Mouse (Mus musculus) cerebellum, adult 11-12 months (tissue): Measurements from ENCODE around the gene Afmid.
"Not testable (repeated sequence)": the region's sequence is repeated elsewhere in the genome, so short reads cannot be mapped to it uniquely, and the experiment has no call there.

Experiments used
- DNase-seq: peaks from one replicate; pipeline ENCODE4 v3.0.0; 2022

Gene Afmid

DNA sequence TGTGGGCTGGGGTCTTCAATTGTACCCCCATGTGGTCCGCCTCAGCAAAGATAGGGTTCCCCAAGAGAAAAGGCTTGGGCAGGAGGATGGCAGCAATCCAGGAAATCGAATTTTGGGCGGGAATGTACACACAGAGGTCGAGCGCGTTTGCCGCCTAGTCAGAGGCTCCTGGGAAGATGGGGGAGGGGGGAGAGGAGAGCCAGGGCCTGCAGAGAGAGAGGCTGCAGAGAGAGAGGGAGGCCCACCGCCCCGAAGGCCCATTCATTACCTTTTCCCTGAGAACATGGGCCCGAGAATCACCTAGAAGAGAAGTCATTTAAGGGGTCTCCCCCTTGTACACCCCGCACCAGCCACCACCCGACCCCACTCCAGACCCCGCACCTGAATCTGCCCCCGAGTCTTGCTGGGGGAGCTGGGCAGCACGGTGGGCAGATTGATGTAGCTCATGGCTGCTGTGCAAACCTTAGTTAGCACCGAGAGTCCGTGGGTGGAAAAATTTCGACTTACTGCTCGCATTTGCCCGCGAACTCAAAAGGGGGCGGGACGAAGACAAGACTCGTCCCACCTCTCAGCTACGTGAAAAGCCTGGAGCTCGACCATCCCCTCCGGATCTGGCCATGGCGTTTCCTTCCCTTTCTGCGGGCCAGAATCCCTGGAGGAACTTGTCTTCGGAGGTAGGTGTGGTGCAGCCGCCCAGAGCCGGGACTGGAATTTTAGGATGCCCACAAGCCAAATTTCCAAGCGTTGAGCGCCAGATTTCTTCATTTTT is at the start of gene Afmid, which contains the start of gene Tk1:
TSS of gene Afmid (plus strand) at position 592 of the 769 bp plus-strand sequence.
TSS of gene Tk1 (minus strand) at position 760 of the 769 bp plus-strand sequence.
- DNase-seq: no peak

- DNase-seq: no peak
These were observed 49.5 kb upstream of the Afmid start for GRCm38 (mm10) chr11:117776085-117776792.

DNA sequence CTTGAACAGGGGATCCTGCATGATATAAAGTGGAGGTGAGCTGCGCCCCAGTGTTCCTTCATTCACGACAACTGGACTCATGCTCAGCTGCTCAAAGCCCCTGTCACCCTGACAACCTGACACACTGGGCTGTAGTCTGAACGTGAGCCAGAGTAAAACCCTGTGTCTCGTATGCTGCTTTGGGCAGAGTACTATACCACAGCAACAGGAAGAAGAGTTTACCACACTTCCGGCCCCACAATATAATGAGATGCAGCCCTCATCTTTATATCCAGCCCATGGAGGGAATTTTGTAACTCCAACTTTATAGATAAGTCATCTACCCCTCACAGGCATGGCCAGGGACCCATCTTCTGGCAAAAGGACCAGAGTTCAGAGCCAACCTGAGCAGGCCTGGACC is 48.6 kb upstream of the Afmid start:
- DNase-seq: no peak

DNA sequence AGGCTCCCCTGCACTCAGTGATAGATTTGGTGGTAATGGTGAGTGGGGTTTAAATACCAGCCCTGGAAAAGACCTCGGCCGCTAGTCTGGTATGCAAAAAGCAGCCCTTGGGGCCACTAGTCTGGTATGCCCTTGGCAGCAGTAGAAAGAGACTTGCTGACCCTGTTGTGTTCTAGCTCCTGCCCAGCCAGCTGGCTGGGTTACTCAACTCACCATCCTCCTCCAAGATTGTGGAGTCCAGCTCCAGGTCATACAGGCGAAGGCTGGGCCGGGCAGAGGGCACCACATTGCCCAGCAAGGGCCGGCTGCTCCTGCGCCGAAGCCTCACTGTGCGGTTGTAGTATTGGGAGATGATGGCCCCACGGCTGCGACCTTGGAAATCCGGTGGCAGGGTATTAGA is 47.7 kb upstream of the Afmid start:
- no peak for DNase-seq

DNA sequence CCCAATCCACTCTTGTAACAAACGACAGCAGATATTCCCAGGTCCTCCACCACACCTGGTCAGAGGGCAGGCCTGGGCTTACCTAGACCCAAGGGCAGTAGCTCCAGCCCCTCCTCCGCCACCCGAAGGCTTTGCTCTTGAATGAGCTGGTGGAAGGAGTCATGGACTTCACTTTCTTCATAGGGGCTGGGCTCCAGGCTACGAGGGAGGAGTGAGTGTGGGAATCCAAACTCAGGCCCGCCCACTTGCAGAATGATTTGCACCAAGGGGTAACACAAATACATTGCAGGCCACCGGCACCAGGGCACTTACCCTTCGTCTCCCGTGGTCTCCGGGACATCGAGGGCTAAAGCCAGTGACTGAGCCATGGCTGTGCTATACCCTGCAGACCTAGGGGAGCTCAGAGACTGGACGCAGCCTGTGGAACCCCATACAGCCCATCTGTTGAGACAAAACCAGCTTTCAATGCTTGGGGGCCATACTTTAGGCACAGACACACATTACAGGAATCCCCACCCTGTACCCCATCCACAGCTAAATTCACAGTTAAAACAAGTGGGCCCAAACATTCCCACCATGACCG is 46.8 kb upstream of the Afmid start:
- no peak for DNase-seq

- DNase-seq: no peak
These were observed 46.1 kb upstream of the Afmid start for GRCm38 (mm10) chr11:117779434-117780198.

DNA sequence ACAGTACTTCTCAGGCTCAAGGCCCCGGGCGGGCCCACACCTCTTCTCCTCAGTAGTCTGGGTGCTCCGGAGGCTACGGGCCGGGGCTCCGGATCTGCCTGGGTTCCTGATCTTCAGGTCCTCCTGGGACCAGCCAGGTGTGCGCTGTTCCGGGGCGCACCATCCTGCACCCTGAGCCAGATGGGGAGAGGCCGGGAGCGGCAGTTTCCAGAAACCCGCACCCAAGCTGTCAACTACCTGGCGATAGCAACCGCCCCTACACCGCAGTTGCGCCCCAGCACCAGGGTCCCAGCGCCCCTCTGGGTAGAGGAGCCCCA is 45.6 kb upstream of the Afmid start:
- DNase-seq: no peak

DNA sequence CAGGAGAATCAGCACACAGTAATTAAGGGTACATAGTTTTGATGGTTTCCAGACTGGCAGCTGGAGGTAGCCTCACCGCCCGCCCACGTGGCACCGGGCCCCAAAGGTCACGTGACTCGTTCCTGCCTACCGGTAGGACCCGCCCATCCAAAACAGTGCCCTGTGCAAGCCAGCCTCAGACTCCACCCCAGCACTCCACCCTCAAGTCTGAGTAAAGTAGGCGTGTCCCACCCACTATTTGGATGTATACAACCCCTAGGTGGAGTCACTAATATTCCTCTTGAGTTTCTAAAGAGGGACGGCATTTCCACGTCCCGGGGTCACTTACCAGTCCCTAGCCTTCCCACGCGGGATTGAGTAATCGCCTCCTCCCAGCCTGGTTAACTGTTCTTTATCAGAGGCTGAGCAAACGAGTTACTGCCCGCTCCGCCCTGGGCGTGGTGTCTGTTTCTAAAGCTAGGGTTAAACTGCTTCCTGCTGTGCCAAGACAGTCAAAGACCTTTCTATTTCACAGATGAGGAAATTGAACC is 45.1 kb upstream of the Afmid start:
- DNase-seq: no peak

DNA sequence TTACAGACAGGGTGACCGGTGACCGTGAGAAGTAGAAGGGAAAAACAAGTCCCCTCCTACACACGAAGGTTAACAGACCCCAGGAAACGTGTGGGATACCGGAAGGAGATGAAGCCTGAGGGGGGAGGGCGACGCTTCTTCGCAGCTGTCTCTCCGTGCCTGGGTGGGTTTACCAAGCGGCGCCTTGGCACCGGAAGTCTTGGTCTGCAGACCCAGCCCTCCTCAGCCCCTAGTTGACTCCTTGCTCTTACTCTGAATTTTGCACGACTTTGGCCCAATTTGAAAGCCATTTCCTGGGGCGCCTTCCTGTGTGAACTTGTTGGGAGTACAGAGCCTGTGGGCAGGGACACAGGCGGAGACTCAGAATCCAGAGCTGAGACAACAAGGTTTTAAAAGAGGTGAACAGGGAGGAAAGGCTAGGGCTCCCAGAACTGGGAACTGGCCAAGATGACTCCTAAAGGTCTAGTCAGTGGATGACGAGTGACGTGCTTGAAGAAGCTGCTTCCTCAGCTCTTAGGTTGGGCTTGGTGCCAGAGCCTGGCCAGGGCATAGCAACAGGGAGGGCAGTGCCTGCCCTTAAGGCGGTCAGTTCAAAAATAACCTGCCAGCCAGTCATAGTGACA is 44.4 kb upstream of the Afmid start:
- no peak for DNase-seq

GRCm38 (mm10) chr11:117781993-117782704 is 43.6 kb upstream of the Afmid start, which contains the start of the genes Tmc8 and Tmc6:
Gene Tmc8 (plus strand): TSS chr11:117782076.
Gene Tmc6 (minus strand): TSS chr11:117782198.
- no peak for DNase-seq

DNA sequence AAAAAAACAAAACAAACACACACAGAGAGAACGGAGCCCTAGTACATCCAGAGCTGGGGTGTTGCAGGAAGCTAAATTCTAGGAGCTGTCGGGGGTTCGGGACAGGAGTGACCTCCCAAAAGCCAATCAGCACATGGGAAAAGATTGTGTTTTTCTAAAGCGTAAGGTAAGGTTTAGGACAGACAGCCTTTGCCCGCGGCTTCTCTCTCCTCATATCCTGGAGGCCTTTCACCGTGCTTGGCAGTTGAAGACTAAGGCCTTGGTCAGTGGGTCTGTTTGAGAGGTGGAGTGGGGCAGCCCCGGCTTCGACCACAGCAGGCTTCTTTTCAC is 43.1 kb upstream of the Afmid start:
- no peak for DNase-seq

DNA sequence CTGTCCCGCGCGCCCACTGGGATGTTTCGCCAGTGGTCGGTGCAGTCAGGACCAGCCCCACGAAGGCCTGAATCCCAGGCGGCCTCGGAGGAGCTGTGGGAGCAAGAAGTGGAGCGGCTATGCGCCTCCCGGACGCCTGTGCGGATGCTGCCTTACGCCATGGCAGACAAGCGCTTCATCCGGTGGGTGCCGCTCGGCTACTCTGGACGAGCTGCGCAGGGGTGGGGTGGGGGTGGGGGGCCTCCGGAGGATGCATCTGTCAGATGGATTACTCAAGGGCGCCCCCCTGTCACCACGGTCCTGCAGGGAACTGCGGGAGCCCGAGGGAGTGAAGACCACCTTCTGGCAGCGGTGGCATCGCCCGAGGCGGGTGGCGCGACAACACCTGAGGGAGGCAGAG is 42.6 kb upstream of the Afmid start:
- no peak for DNase-seq

DNA sequence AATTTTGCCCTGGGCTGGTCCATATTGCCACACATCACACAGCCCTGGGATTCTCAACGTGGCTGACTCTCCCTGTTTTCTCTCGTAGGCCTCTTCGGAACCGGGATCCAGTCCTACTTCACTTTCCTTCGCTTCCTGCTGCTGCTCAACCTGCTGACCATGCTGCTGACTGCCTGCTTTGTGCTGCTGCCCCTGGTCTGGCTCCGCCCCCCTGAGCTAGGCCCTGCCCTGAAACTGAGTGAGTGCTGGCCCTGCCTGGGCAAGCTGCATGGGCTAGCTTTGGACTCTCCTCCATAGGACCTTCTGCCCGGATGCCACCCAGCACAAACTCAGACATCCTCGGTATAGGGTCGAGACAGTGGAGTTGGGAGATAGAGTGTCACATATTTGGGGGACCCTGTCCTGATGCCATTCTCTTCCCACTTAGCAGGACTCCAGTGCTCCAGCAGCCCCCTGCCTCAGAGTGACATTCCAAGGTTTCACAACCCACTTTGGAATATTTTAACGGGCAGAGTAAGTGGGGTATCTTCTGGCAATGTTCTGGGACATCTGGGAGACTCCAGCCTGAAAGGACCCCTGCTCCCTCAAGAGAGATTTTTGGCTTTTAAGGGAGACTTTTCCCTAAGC is 41.9 kb upstream of the Afmid start:
- no peak for DNase-seq

DNA sequence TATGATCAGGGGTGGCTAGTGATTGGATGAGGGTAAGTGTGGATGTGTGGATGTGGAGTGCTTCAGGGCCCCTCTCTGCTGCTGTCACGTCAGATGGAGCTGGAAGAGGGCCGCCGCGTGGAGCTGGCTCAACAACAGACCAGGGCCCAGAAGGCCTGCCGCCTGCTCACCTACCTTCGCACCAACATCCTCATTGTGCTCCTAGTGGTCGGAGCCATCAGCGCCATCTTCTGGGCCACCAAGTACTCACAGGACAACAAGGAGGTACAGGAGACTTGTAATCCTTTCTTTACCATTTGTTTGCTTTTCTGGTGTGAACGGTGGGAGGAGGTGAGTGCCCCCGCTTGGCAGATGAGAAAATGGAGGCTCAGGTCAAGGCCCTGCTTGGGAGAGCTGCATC is 39.4 kb upstream of the Afmid start:
- peak; percentile 67 for DNase-seq

DNA sequence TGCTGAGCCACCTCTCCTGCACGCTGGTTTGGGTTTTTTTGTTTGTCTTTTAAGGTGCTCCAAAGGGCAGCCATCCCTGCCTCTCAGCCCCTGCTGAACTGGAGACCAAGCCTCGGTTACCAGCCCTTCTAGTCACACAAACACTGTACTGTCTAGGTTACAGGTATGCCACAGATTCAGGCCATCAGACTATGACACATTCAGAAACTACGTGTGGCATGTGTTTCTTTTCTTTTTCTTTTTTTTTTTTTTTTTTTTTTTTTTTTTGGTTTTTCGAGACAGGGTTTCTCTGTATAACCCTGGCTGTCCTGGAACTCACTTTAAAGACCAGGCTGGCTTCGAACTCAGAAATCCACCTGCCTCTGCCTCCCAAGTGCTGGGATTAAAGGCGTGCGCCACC is 37.2 kb upstream of the Afmid start:
- not testable (repeated sequence) for DNase-seq

GRCm38 (mm10) chr11:117790286-117790685 is 35.4 kb upstream of the Afmid start:
- DNase-seq: no peak

GRCm38 (mm10) chr11:117790703-117791440 is 34.9 kb upstream of the Afmid start:
- no peak for DNase-seq

DNA sequence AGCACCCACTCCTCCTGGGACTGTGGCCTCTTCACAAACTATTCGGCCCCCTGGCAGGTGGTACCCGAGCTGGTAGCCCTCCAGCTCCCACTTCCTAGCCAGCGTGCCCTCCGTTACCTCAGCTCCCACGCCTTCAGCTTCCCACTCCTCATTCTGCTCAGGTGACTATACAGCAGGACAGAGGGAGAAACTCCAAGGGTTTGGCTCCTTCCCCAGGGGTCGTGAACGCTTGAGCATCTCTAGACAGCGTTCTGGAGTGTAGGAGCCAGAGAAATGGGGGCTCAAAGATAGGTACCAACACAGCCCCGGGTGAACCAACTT is 34.3 kb upstream of the Afmid start:
- DNase-seq: no peak

GRCm38 (mm10) chr11:117792281-117792888 is 33.3 kb upstream of the Afmid start:
- no peak for DNase-seq

- no peak for DNase-seq
These were observed 31.6 kb upstream of the Afmid start for GRCm38 (mm10) chr11:117794035-117794551.
